Mouse (Mus musculus) CH12.LX (cell line): ENCODE results near the gene Vsir. TPM values are rescaled to one million over a fixed set of nuclear protein-coding genes. Genes with fewer than 3 reads are reported as not detected.

Experiments
- DNase-seq: peaks from one replicate; pipeline ENCODE4 v3.0.0-alpha.2; 2013; ENCODE audit errors: extremely low read depth
- H3K27ac ChIP-seq: 2 replicates; pipeline ENCODE4 v1.5.1; 2012; ENCODE audit warnings: low read depth, mild to moderate bottlenecking, control low read depth, moderate library complexity; ENCODE audit not compliant: insufficient read depth
- H3K27me3 ChIP-seq: replicated peaks from 2 replicates; pipeline ENCODE3; 2012; ENCODE audit warnings: inconsistent platforms
- H3K36me3 ChIP-seq, 2 experiments: replicated peaks in 1 of 2; 2 replicates each; pipeline versions ENCODE3 to v1.6.1; 2012; ENCODE audit warnings: inconsistent platforms in 1 of 2, low read length in 1 of 2, mild to moderate bottlenecking in 1 of 2, mixed read lengths in 1 of 2, moderate library complexity in 1 of 2; ENCODE audit not compliant: control insufficient read depth in 1 of 2, insufficient read depth in 1 of 2
- H3K4me1 ChIP-seq, 2 experiments: 2 replicates each; pipeline ENCODE4 v1.6.1; 2012; ENCODE audit warnings: inconsistent platforms in 1 of 2, moderate library complexity in 1 of 2; ENCODE audit not compliant: insufficient read depth in 2 of 2, control insufficient read depth in 1 of 2
- H3K4me2 ChIP-seq: 2 replicates; pipeline ENCODE4 v1.6.1; 2012; ENCODE audit warnings: low read depth, mild to moderate bottlenecking, control low read depth; ENCODE audit not compliant: poor library complexity, insufficient read depth, severe bottlenecking
- H3K4me3 ChIP-seq, 3 experiments: fragments of 150-350 bp in 1 of 3; sonication (generic) in 1 of 3; replicated peaks in 1 of 3; 2 replicates each; pipeline versions ENCODE3 to v1.5.1; 2011 to 2012; ENCODE audit warnings: low read depth in 2 of 3, low read length in 2 of 3, mild to moderate bottlenecking in 2 of 3, moderate library complexity in 2 of 3, control low read depth in 1 of 3, improper control_type of control experiment in 1 of 3, inconsistent platforms in 1 of 3, mixed read lengths in 1 of 3; ENCODE audit not compliant: poor library complexity in 1 of 3
- H3K79me2 ChIP-seq: replicated peaks from 2 replicates; pipeline ENCODE4 v1.6.1; 2012; ENCODE audit warnings: mild to moderate bottlenecking, moderate library complexity; ENCODE audit not compliant: control insufficient read depth, poor library complexity, insufficient read depth, severe bottlenecking; ENCODE audit errors: extremely low read depth
- H3K9ac ChIP-seq: 2 replicates; pipeline ENCODE4 v1.6.1; 2012; ENCODE audit warnings: low read depth, mild to moderate bottlenecking, control low read depth, moderate library complexity; ENCODE audit not compliant: insufficient read depth
- H3K9me3 ChIP-seq: replicated peaks from 2 replicates; pipeline ENCODE3; 2012; ENCODE audit warnings: low read length, inconsistent platforms, mixed read lengths
- E2F4 ChIP-seq: IDR thresholded peaks from 2 replicates; pipeline ENCODE4 v1.6.1; 2011; ENCODE audit warnings: low read depth, low read length, improper control_type of control experiment; ENCODE audit not compliant: insufficient replicate concordance
- HCFC1 ChIP-seq: IDR thresholded peaks from 2 replicates; pipeline ENCODE4 v1.6.1; 2012; ENCODE audit warnings: low read depth, mild to moderate bottlenecking, inconsistent platforms, low read length, improper control_type of control experiment
- IRF4 ChIP-seq: IDR thresholded peaks from 2 replicates; pipeline ENCODE4 v1.6.1; 2014; ENCODE audit warnings: low read depth, mild to moderate bottlenecking, inconsistent platforms, low read length, improper control_type of control experiment
- MAFK ChIP-seq: IDR thresholded peaks from 2 replicates; pipeline ENCODE4 v1.6.1; 2011; ENCODE audit warnings: low read length, improper control_type of control experiment; ENCODE audit not compliant: insufficient replicate concordance
- MAX ChIP-seq: IDR thresholded peaks from 2 replicates; pipeline ENCODE4 v1.6.1; 2011; ENCODE audit warnings: low read length, improper control_type of control experiment
- MEF2A ChIP-seq: IDR thresholded peaks from 2 replicates; pipeline ENCODE4 v1.6.1; 2014; ENCODE audit warnings: low read depth, mild to moderate bottlenecking, inconsistent platforms, low read length, improper control_type of control experiment, borderline replicate concordance
- MXI1 ChIP-seq: IDR thresholded peaks from 2 replicates; pipeline ENCODE4 v1.6.1; 2011; ENCODE audit warnings: mild to moderate bottlenecking, low read depth, low read length, improper control_type of control experiment
- POLR2A ChIP-seq: IDR thresholded peaks from 2 replicates; pipeline ENCODE4 v1.6.1; 2011; ENCODE audit warnings: low read depth, mild to moderate bottlenecking, improper control_type of control experiment, low read length
- RAD21 ChIP-seq: IDR thresholded peaks from 2 replicates; pipeline ENCODE4 v1.6.1; 2011; ENCODE audit warnings: low read depth, mild to moderate bottlenecking, low read length, improper control_type of control experiment, moderate library complexity
- UBTF ChIP-seq: IDR thresholded peaks from 2 replicates; pipeline ENCODE4 v1.6.1; 2012; ENCODE audit warnings: low read depth, mild to moderate bottlenecking, inconsistent platforms, low read length, improper control_type of control experiment, moderate library complexity
- USF1 ChIP-seq: IDR thresholded peaks from 2 replicates; pipeline ENCODE4 v1.6.1; 2014; ENCODE audit warnings: low read depth, mild to moderate bottlenecking, inconsistent platforms, low read length, improper control_type of control experiment
- ZC3H11A ChIP-seq: IDR thresholded peaks from 2 replicates; pipeline ENCODE4 v1.6.1; 2012; ENCODE audit warnings: low read depth, mild to moderate bottlenecking, inconsistent platforms, low read length, improper control_type of control experiment
- ZKSCAN1 ChIP-seq: IDR thresholded peaks from 2 replicates; pipeline ENCODE4 v1.6.1; 2012; ENCODE audit warnings: low read depth, inconsistent platforms, low read length, improper control_type of control experiment, borderline replicate concordance
- ZMIZ1 ChIP-seq: IDR thresholded peaks from 2 replicates; pipeline ENCODE4 v1.6.1; 2012; ENCODE audit warnings: low read depth, mild to moderate bottlenecking, inconsistent platforms, low read length, improper control_type of control experiment
- dilution Hi-C: fragments of 300-500 bp; cut with MboI; formaldehyde crosslinking; loops from 2 replicates; pipeline ENCODE4 v1.14.3; 2020; ENCODE audit warnings: low sequenced_read_pairs; ENCODE audit not compliant: extremely low pct_unique_long_range_greater_than_20kb, extremely low pct_ligation_motif_present
- in situ Hi-C: fragments of 300-500 bp; cut with MboI; formaldehyde crosslinking; loops from 3 replicates; pipeline ENCODE4 v1.14.3; 2019; ENCODE audit warnings: low sequenced_read_pairs, low pct_ligation_motif_present, low pct_unique_long_range_greater_than_20kb, mixed read lengths
- polyA plus RNA-seq: library from polyadenylated mRNA; unstranded; fragments of >175 nt; gene quantifications from 2 replicates; pipeline ENCODE4 v1.2.1, GENCODE M21; 2012; ENCODE audit warnings: low read depth; ENCODE audit not compliant: insufficient read length
- total RNA-seq, 2 experiments: library from RNA; depleted of rRNA; stranded (reverse); fragments of 300-350 nt in 1 of 2; fragments of >200 nt in 1 of 2; gene quantifications; 2 replicates each; pipeline ENCODE4 v1.2.3; 2012 to 2014

Vsir gene
- total and polyA plus RNA-seq, 3 experiments = 4.7 to 9.5 (median 5.5) TPM

- dilution Hi-C loops (no loop called here), in situ Hi-C loops (no loop called here)
- Histone ChIP-seq H3K27me3 (peaks cover 15% of the 10 kb centered on the region), H3K9me3 (no peaks in the 10 kb centered on the region), H3K36me3 (no peaks in the 10 kb centered on the region), H3K4me1 (peaks cover 27 to 57% of the 10 kb centered on the region in 2 experiments), H3K4me2 (peak overlapping the region; percentile 17; the same call in 1 of the 2 replicates), H3K79me2 (no peaks in the 10 kb centered on the region), H3K9ac (no peak overlapping the region)
- DNase-seq = no peak
- TF ChIP-seq MEF2A (no peak), MXI1 (peak; percentile 27; the same call in 1 of the 2 replicates)
- TF ChIP-seq, all 38 proteins: peak for 1
- Histone ChIP-seq H3K27ac (no peak overlapping the region), H3K4me3 (peak overlapping the region in 1 of 3 experiments; percentile 29)
Observed at GRCm38 (mm10) chr10:60349056-60349455, 2.4 kb downstream of the Vsir start.

DNA sequence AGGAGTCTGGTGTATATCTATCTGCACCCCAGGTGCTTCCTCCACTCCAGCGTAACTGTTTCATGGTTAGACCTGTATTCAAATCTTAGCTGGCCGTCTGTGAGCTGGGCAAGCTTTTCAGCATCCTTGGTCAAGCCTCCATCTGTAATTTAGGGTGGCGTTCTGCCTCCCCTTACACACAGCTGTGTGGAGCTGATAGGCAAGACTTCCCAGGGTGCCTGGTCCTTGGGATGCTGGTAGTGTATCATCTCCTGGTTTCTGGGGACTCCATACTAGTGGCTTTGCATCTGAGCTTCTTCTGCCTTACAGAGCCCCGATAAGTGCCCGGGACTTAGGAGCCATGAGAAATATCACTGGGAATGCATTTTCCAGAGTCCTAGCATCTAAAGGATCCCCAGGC, 3.0 kb downstream of the Vsir start:
- H3K36me3 ChIP-seq = no peaks in the 10 kb centered on the region
- in situ Hi-C loops (loop anchor here (5.0 kb wide), 1 partner anchor 43 kb away; no protein-coding TSS in a partner anchor), dilution Hi-C loops (no loop called here)
- TF ChIP-seq UBTF = no peak
- TF ChIP-seq ZMIZ1 = no peak
- no peak for TF ChIP-seq MXI1
- no peak for TF ChIP-seq MAFK
- TF ChIP-seq USF1 = no peak
- TF ChIP-seq E2F4 = no peak
- TF ChIP-seq ZKSCAN1 = no peak
- TF ChIP-seq ZC3H11A = no peak
- TF ChIP-seq MAX = no peak
- no peak for TF ChIP-seq RAD21
- no peak for TF ChIP-seq IRF4
- TF ChIP-seq HCFC1 = no peak
- TF ChIP-seq POLR2A = no peak
- H3K79me2 ChIP-seq = no peaks in the 10 kb centered on the region
- no peak for DNase-seq
- H3K4me2 ChIP-seq = peak overlapping the region; percentile 17; the same call in 1 of the 2 replicates
- peaks cover 27 to 57% of the 10 kb centered on the region in 2 experiments for H3K4me1 ChIP-seq
- H3K9me3 ChIP-seq = no peaks in the 10 kb centered on the region
- no peak overlapping the region; the same call in 1 of the 2 replicates for H3K27ac ChIP-seq
- H3K27me3 ChIP-seq = peaks cover 15% of the 10 kb centered on the region
- H3K9ac ChIP-seq = no peak overlapping the region
- H3K4me3 ChIP-seq = no peak overlapping the region
